Mouse (Mus musculus) CH12.LX (cell line): ENCODE results near the gene Slc26a3. TPM values are rescaled to one million over a fixed set of nuclear protein-coding genes. Genes with fewer than 3 reads are reported as not detected.

ENCODE experiments used
- DNase-seq: peaks from one replicate; pipeline ENCODE4 v3.0.0-alpha.2; 2013; ENCODE audit errors: extremely low read depth
- H3K27ac ChIP-seq: 2 replicates; pipeline ENCODE4 v1.5.1; 2012; ENCODE audit warnings: low read depth, mild to moderate bottlenecking, control low read depth, moderate library complexity; ENCODE audit not compliant: insufficient read depth
- H3K27me3 ChIP-seq: replicated peaks from 2 replicates; pipeline ENCODE3; 2012; ENCODE audit warnings: inconsistent platforms
- H3K36me3 ChIP-seq, 2 experiments: replicated peaks in 1 of 2; 2 replicates each; pipeline versions ENCODE3 to v1.6.1; 2012; ENCODE audit warnings: inconsistent platforms in 1 of 2, low read length in 1 of 2, mild to moderate bottlenecking in 1 of 2, mixed read lengths in 1 of 2, moderate library complexity in 1 of 2; ENCODE audit not compliant: control insufficient read depth in 1 of 2, insufficient read depth in 1 of 2
- H3K4me1 ChIP-seq, 2 experiments: 2 replicates each; pipeline ENCODE4 v1.6.1; 2012; ENCODE audit warnings: inconsistent platforms in 1 of 2, moderate library complexity in 1 of 2; ENCODE audit not compliant: insufficient read depth in 2 of 2, control insufficient read depth in 1 of 2
- H3K4me2 ChIP-seq: 2 replicates; pipeline ENCODE4 v1.6.1; 2012; ENCODE audit warnings: low read depth, mild to moderate bottlenecking, control low read depth; ENCODE audit not compliant: poor library complexity, insufficient read depth, severe bottlenecking
- H3K4me3 ChIP-seq, 3 experiments: fragments of 150-350 bp in 1 of 3; sonication (generic) in 1 of 3; replicated peaks in 1 of 3; 2 replicates each; pipeline versions ENCODE3 to v1.5.1; 2011 to 2012; ENCODE audit warnings: low read depth in 2 of 3, low read length in 2 of 3, mild to moderate bottlenecking in 2 of 3, moderate library complexity in 2 of 3, control low read depth in 1 of 3, improper control_type of control experiment in 1 of 3, inconsistent platforms in 1 of 3, mixed read lengths in 1 of 3; ENCODE audit not compliant: poor library complexity in 1 of 3
- H3K79me2 ChIP-seq: replicated peaks from 2 replicates; pipeline ENCODE4 v1.6.1; 2012; ENCODE audit warnings: mild to moderate bottlenecking, moderate library complexity; ENCODE audit not compliant: control insufficient read depth, poor library complexity, insufficient read depth, severe bottlenecking; ENCODE audit errors: extremely low read depth
- H3K9ac ChIP-seq: 2 replicates; pipeline ENCODE4 v1.6.1; 2012; ENCODE audit warnings: low read depth, mild to moderate bottlenecking, control low read depth, moderate library complexity; ENCODE audit not compliant: insufficient read depth
- H3K9me3 ChIP-seq: replicated peaks from 2 replicates; pipeline ENCODE3; 2012; ENCODE audit warnings: low read length, inconsistent platforms, mixed read lengths
- BHLHE40 ChIP-seq: IDR thresholded peaks from 2 replicates; pipeline ENCODE4 v1.6.1; 2011; ENCODE audit warnings: mild to moderate bottlenecking, low read depth, low read length, improper control_type of control experiment
- CHD1 ChIP-seq: IDR thresholded peaks from 2 replicates; pipeline ENCODE4 v1.6.1; 2012; ENCODE audit warnings: low read depth, low read length, improper control_type of control experiment, inconsistent platforms
- CHD2 ChIP-seq: IDR thresholded peaks from 2 replicates; pipeline ENCODE4 v1.6.1; 2011; ENCODE audit warnings: low read length, improper control_type of control experiment
- CTCF ChIP-seq, 2 experiments: IDR thresholded peaks in 1 of 2; conservative IDR thresholded peaks in 1 of 2; 2 replicates each; pipeline ENCODE4 v1.5.1; 2011 to 2012; ENCODE audit warnings: low read depth in 2 of 2, low read length in 2 of 2, improper control_type of control experiment in 1 of 2, inconsistent platforms in 1 of 2, mild to moderate bottlenecking in 1 of 2, moderate library complexity in 1 of 2
- ELF1 ChIP-seq: IDR thresholded peaks from 2 replicates; pipeline ENCODE4 v1.6.1; 2014; ENCODE audit warnings: low read depth, mild to moderate bottlenecking, inconsistent platforms, low read length, improper control_type of control experiment
- EP300 ChIP-seq: IDR thresholded peaks from 2 replicates; pipeline ENCODE4 v1.6.1; 2011; ENCODE audit warnings: low read length, improper control_type of control experiment
- GABPA ChIP-seq: IDR thresholded peaks from 2 replicates; pipeline ENCODE4 v1.6.1; 2012; ENCODE audit warnings: low read depth, low read length, improper control_type of control experiment, inconsistent platforms; ENCODE audit not compliant: insufficient replicate concordance
- IRF4 ChIP-seq: IDR thresholded peaks from 2 replicates; pipeline ENCODE4 v1.6.1; 2014; ENCODE audit warnings: low read depth, mild to moderate bottlenecking, inconsistent platforms, low read length, improper control_type of control experiment
- JUN ChIP-seq: IDR thresholded peaks from 2 replicates; pipeline ENCODE4 v1.6.1; 2011; ENCODE audit warnings: low read depth, mild to moderate bottlenecking, low read length, improper control_type of control experiment, moderate library complexity; ENCODE audit not compliant: insufficient read depth
- JUND ChIP-seq: conservative IDR thresholded peaks from 2 replicates; pipeline ENCODE4 v1.6.1; 2011; ENCODE audit warnings: low read depth, low read length, improper control_type of control experiment
- MAFK ChIP-seq: IDR thresholded peaks from 2 replicates; pipeline ENCODE4 v1.6.1; 2011; ENCODE audit warnings: low read length, improper control_type of control experiment; ENCODE audit not compliant: insufficient replicate concordance
- MAX ChIP-seq: IDR thresholded peaks from 2 replicates; pipeline ENCODE4 v1.6.1; 2011; ENCODE audit warnings: low read length, improper control_type of control experiment
- MEF2A ChIP-seq: IDR thresholded peaks from 2 replicates; pipeline ENCODE4 v1.6.1; 2014; ENCODE audit warnings: low read depth, mild to moderate bottlenecking, inconsistent platforms, low read length, improper control_type of control experiment, borderline replicate concordance
- MXI1 ChIP-seq: IDR thresholded peaks from 2 replicates; pipeline ENCODE4 v1.6.1; 2011; ENCODE audit warnings: mild to moderate bottlenecking, low read depth, low read length, improper control_type of control experiment
- MYC ChIP-seq: IDR thresholded peaks from 2 replicates; pipeline ENCODE4 v1.6.1; 2011; ENCODE audit warnings: low read depth, mild to moderate bottlenecking, improper control_type of control experiment, low read length
- NELFE ChIP-seq: IDR thresholded peaks from 2 replicates; pipeline ENCODE4 v1.6.1; 2011; ENCODE audit warnings: low read depth, low read length, improper control_type of control experiment
- NRF1 ChIP-seq: IDR thresholded peaks from 2 replicates; pipeline ENCODE4 v1.6.1; 2014; ENCODE audit warnings: low read depth, mild to moderate bottlenecking, inconsistent platforms, low read length, improper control_type of control experiment, moderate library complexity
- PAX5 ChIP-seq: IDR thresholded peaks from 2 replicates; pipeline ENCODE4 v1.6.1; 2012; ENCODE audit warnings: low read length, inconsistent platforms, mixed read lengths
- RAD21 ChIP-seq: IDR thresholded peaks from 2 replicates; pipeline ENCODE4 v1.6.1; 2011; ENCODE audit warnings: low read depth, mild to moderate bottlenecking, low read length, improper control_type of control experiment, moderate library complexity
- RCOR1 ChIP-seq: conservative IDR thresholded peaks from 2 replicates; pipeline ENCODE4 v1.6.1; 2012; ENCODE audit warnings: low read depth, mild to moderate bottlenecking, inconsistent platforms, low read length, improper control_type of control experiment
- SMC3 ChIP-seq: IDR thresholded peaks from 2 replicates; pipeline ENCODE4 v1.6.1; 2011; ENCODE audit warnings: low read depth, low read length, improper control_type of control experiment
- TBP ChIP-seq: conservative IDR thresholded peaks from 2 replicates; pipeline ENCODE4 v1.6.1; 2011; ENCODE audit warnings: low read depth, low read length, improper control_type of control experiment
- TCF12 ChIP-seq: IDR thresholded peaks from 2 replicates; pipeline ENCODE4 v1.6.1; 2014; ENCODE audit warnings: low read depth, mild to moderate bottlenecking, inconsistent platforms, low read length, improper control_type of control experiment
- USF1 ChIP-seq: IDR thresholded peaks from 2 replicates; pipeline ENCODE4 v1.6.1; 2014; ENCODE audit warnings: low read depth, mild to moderate bottlenecking, inconsistent platforms, low read length, improper control_type of control experiment
- USF2 ChIP-seq: conservative IDR thresholded peaks from 2 replicates; pipeline ENCODE4 v1.6.1; 2011; ENCODE audit warnings: low read depth, low read length, improper control_type of control experiment
- ZC3H11A ChIP-seq: IDR thresholded peaks from 2 replicates; pipeline ENCODE4 v1.6.1; 2012; ENCODE audit warnings: low read depth, mild to moderate bottlenecking, inconsistent platforms, low read length, improper control_type of control experiment
- ZKSCAN1 ChIP-seq: IDR thresholded peaks from 2 replicates; pipeline ENCODE4 v1.6.1; 2012; ENCODE audit warnings: low read depth, inconsistent platforms, low read length, improper control_type of control experiment, borderline replicate concordance
- ZMIZ1 ChIP-seq: IDR thresholded peaks from 2 replicates; pipeline ENCODE4 v1.6.1; 2012; ENCODE audit warnings: low read depth, mild to moderate bottlenecking, inconsistent platforms, low read length, improper control_type of control experiment
- ZNF384 ChIP-seq: IDR thresholded peaks from 2 replicates; pipeline ENCODE4 v1.6.1; 2012; ENCODE audit warnings: low read depth, low read length, improper control_type of control experiment, inconsistent platforms
- dilution Hi-C: fragments of 300-500 bp; cut with MboI; formaldehyde crosslinking; loops from 2 replicates; pipeline ENCODE4 v1.14.3; 2020; ENCODE audit warnings: low sequenced_read_pairs; ENCODE audit not compliant: extremely low pct_unique_long_range_greater_than_20kb, extremely low pct_ligation_motif_present
- in situ Hi-C: fragments of 300-500 bp; cut with MboI; formaldehyde crosslinking; loops from 3 replicates; pipeline ENCODE4 v1.14.3; 2019; ENCODE audit warnings: low sequenced_read_pairs, low pct_ligation_motif_present, low pct_unique_long_range_greater_than_20kb, mixed read lengths
- polyA plus RNA-seq: library from polyadenylated mRNA; unstranded; fragments of >175 nt; gene quantifications from 2 replicates; pipeline ENCODE4 v1.2.1, GENCODE M21; 2012; ENCODE audit warnings: low read depth; ENCODE audit not compliant: insufficient read length
- total RNA-seq, 2 experiments: library from RNA; depleted of rRNA; stranded (reverse); fragments of 300-350 nt in 1 of 2; fragments of >200 nt in 1 of 2; gene quantifications; 2 replicates each; pipeline ENCODE4 v1.2.3; 2012 to 2014

Gene Slc26a3
- total and polyA plus RNA-seq, 3 experiments, result not detected

DNA sequence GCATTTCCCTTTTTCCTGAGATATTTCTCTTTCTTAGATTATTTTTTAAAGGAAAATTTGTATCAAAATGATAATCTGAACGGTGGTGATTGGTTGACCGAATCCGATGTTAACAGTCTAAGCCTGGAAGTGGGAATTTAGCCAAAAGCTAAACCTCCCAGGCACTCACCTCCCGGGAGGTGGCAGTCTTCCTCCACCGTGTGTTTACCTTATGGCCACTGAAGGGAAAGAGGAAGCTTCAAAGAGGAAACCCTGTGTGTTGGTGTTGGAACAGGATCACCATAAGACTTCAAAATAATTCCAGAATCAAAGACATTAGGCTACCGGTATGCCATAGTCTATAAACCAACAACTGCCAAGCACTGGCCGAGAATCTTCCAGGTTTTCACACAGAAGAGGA is 21.0 kb upstream of the Slc26a3 start:
- Histone ChIP-seq H3K27ac (no peak overlapping the region), H3K4me3 (no peak overlapping the region), H3K9ac (no peak overlapping the region), H3K36me3 (no peaks in the 10 kb centered on the region), H3K9me3 (no peaks in the 10 kb centered on the region)
- dilution Hi-C loops, result no loop called here
- DNase-seq, result no peak
- TF ChIP-seq EP300, result no peak
- no peak for TF ChIP-seq ZMIZ1
- no peak for TF ChIP-seq MEF2A
- peak; percentile 29 for TF ChIP-seq RAD21
- no peak for TF ChIP-seq ZC3H11A
- TF ChIP-seq ZKSCAN1, result no peak
- TF ChIP-seq MYC, result no peak
- TF ChIP-seq MAX, result no peak
- TF ChIP-seq BHLHE40, result no peak
- TF ChIP-seq CHD2, result no peak
- no peak for TF ChIP-seq PAX5
- no peak for TF ChIP-seq CHD1
- TF ChIP-seq RCOR1, result no peak
- TF ChIP-seq JUN, result no peak
- no peak for TF ChIP-seq JUND
- peak in 1 of 2 experiments; percentile 21; a peak in 2 of 4 replicates for TF ChIP-seq CTCF (conservative IDR thresholded peaks at IDR 0.05 in 1 of 2, IDR thresholded peaks at IDR 0.05 in 1 of 2; ENCODE audit: low read depth in 2 of 2, low read length in 2 of 2)
- TF ChIP-seq TBP, result no peak
- TF ChIP-seq, all 38 proteins: peak for 2
- H3K27me3 ChIP-seq, result no peaks in the 10 kb centered on the region
- in situ Hi-C loops, result no loop called here
- H3K4me1 ChIP-seq, result peaks cover 0 to 3% of the 10 kb centered on the region in 2 experiments; a peak in 1 of 4 replicates
- no peak overlapping the region for H3K4me2 ChIP-seq
- no peaks in the 10 kb centered on the region for H3K79me2 ChIP-seq

DNA sequence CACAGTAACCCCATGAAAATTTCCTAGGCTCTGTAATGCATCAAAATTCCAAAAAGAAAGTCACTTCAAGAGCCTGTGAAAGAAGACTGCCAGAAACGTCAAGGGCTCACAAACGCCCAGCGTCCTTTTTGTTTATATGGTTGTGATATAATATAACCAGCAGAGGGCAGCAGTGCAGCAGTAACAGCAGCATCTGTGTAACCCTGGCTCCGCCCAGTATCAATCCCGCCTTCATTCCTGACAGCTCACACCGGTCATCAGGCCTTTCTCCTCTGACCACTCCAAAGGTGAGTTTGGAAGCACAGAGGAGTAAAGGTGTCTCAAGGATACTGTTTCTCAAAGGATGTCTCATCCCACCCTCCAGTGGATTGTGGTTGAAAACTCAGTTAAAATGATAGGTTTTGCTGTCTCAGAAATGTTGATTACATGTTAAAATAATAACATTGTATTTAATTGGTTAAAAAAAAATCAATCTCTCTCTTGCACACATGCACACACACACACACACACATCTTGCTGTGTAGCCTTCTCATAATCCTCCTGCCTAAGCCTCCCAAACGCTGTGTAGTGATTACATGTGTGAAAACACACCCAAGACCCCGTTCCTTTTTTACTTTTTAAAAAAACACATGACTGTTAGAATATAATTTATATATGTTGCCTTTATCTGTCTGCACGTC is 15.9 kb upstream of the Slc26a3 start:
- in situ Hi-C loops, result no loop called here
- Histone ChIP-seq H3K4me2 (peak overlapping the region; percentile 74), H3K27me3 (no peaks in the 10 kb centered on the region), H3K27ac (no peak overlapping the region), H3K79me2 (no peaks in the 10 kb centered on the region), H3K9ac (no peak overlapping the region), H3K9me3 (no peaks in the 10 kb centered on the region), H3K4me1 (peaks cover 3 to 10% of the 10 kb centered on the region in 2 experiments; a peak in 2 of 4 replicates), H3K4me3 (no peak overlapping the region), H3K36me3 (no peaks in the 10 kb centered on the region)
- dilution Hi-C loops, result no loop called here
- peak; percentile 84 for DNase-seq
- no peak for TF ChIP-seq ELF1
- no peak for TF ChIP-seq CHD2
- no peak for TF ChIP-seq MEF2A
- TF ChIP-seq RCOR1, result no peak
- no peak for TF ChIP-seq JUN
- TF ChIP-seq JUND, result 0 out of 2 replicates have a peak, but pooled peaks have one; percentile 34
- TF ChIP-seq MYC, result no peak
- peak; percentile 51 for TF ChIP-seq ZC3H11A
- no peak for TF ChIP-seq PAX5
- TF ChIP-seq ZKSCAN1, result no peak
- no peak for TF ChIP-seq MAX
- TF ChIP-seq USF1, result no peak
- no peak for TF ChIP-seq BHLHE40
- TF ChIP-seq USF2, result no peak
- TF ChIP-seq GABPA, result no peak
- no peak for TF ChIP-seq TBP
- TF ChIP-seq EP300, result no peak
- TF ChIP-seq SMC3, result peak; percentile 78
- TF ChIP-seq CTCF (conservative IDR thresholded peaks at IDR 0.05 in 1 of 2, IDR thresholded peaks at IDR 0.05 in 1 of 2; ENCODE audit: low read depth in 2 of 2, low read length in 2 of 2), result peak; percentile 50 to 85
- no peak for TF ChIP-seq MAFK
- TF ChIP-seq MXI1, result no peak
- peak; percentile 42; the same call in 1 of the 2 replicates for TF ChIP-seq IRF4
- no peak for TF ChIP-seq TCF12
- peak; percentile 45; the same call in 1 of the 2 replicates for TF ChIP-seq NELFE
- no peak for TF ChIP-seq ZMIZ1
- TF ChIP-seq ZNF384, result peak; percentile 19; the same call in 1 of the 2 replicates
- no peak for TF ChIP-seq NRF1
